Comparison of ENCODE assay signal across 8 mouse cellular contexts in genomic region chr7:16120262-16120600, GRCm38 (mm10). TPM values are rescaled to one million over a fixed set of nuclear protein-coding genes. Genes with fewer than 3 reads are reported as not detected.
DNase-seq lines count a peak whose midpoint lies in the region; ATAC-seq and TF ChIP-seq lines count a peak whose summit lies in the region.

No protein-coding gene starts in this region.

- H3K36me3 ChIP-seq in lung, postnatal 0 days (ENCODE audit: insufficient read depth, low read length) = peaks cover 5% of the 10 kb centered on the region
- peaks cover 51% of the 10 kb centered on the region for H3K36me3 ChIP-seq in limb, embryonic 12.5 days

- no peak for TF ChIP-seq EP300 in lung, postnatal 0 days (IDR thresholded peaks at IDR 0.05)

- peak overlapping the region; percentile 34; the same call in 1 of the 2 replicates for H3K9ac ChIP-seq in lung, postnatal 0 days (replicated peaks; ENCODE audit: low read depth)
- peak overlapping the region; percentile 64 for H3K9ac ChIP-seq in limb, embryonic 12.5 days (replicated peaks)

- no peak for DNase-seq in cerebellum, adult 11-12 months
- no peak for DNase-seq in lung, postnatal 0 days (ENCODE audit: low spot score)
- no peak for DNase-seq in lung, postnatal 36 days
- no peak for DNase-seq in adrenal gland, postnatal 25 days
- no peak for DNase-seq in spleen, postnatal 4 days (ENCODE audit: low spot score in 2 of 2)

- no peaks in the 10 kb centered on the region for H3K27me3 ChIP-seq in lung, postnatal 0 days (replicated peaks; ENCODE audit: insufficient read depth, low read length)
- no peaks in the 10 kb centered on the region for H3K27me3 ChIP-seq in limb, embryonic 12.5 days

- no peak for TF ChIP-seq CTCF in lung, postnatal 0 days (IDR thresholded peaks at IDR 0.05)
- TF ChIP-seq CTCF in olfactory bulb, adult 2 months (IDR thresholded peaks at IDR 0.05; ENCODE audit: insufficient read depth, low read depth, low read length) = no peak; the same call in 1 of the 2 replicates

- no peak for TF ChIP-seq POLR2A in olfactory bulb, adult 2 months (IDR thresholded peaks at IDR 0.05; ENCODE audit: insufficient read depth, low read depth, low read length)

- WGBS in lung, postnatal 0 days = 38% methylated on average over 9 of the region's 9 CpGs
- WGBS in limb, embryonic 12.5 days = 44% methylated on average over 9 of the region's 9 CpGs
- 40% methylated on average over 9 of the region's 9 CpGs for WGBS in olfactory bulb, adult 2 months

- H3K4me1 ChIP-seq in lung, postnatal 0 days (ENCODE audit: insufficient read depth, low read depth, low read length) = peaks cover 5% of the 10 kb centered on the region; the same call in 1 of the 2 replicates
- H3K4me1 ChIP-seq in limb, embryonic 12.5 days (replicated peaks) = peaks cover 5% of the 10 kb centered on the region
- peaks cover 6% of the 10 kb centered on the region for H3K4me1 ChIP-seq in olfactory bulb, adult 2 months (ENCODE audit: control insufficient read depth, insufficient read depth, low read length)

- H3K9me3 ChIP-seq in lung, postnatal 0 days (ENCODE audit: low read length) = no peaks in the 10 kb centered on the region
- H3K9me3 ChIP-seq in limb, embryonic 12.5 days = no peaks in the 10 kb centered on the region

- ATAC-seq in cerebellum, adult (ENCODE audit: insufficient number of reproducible peaks, low FRiP score, low TSS enrichment) = peak; percentile 15; the same call in 1 of the 2 replicates
- ATAC-seq in lung, postnatal 0 days = no peak
- no peak; the same call in 1 of the 2 replicates for ATAC-seq in limb, embryonic 12.5 days (ENCODE audit: insufficient number of reproducible peaks, insufficient read depth, low FRiP score, low TSS enrichment, low read depth)

- H3K4me3 ChIP-seq in lung, postnatal 0 days (ENCODE audit: low read depth, low read length) = peak overlapping the region; percentile 86
- H3K4me3 ChIP-seq in limb, embryonic 12.5 days (replicated peaks) = peak overlapping the region; percentile 63
- H3K4me3 ChIP-seq in olfactory bulb, adult 2 months (ENCODE audit: insufficient read depth, low read depth, low read length) = peak overlapping the region; percentile 65

- no peak overlapping the region for H3K27ac ChIP-seq in lung, postnatal 0 days (ENCODE audit: low read length)
- no peak overlapping the region for H3K27ac ChIP-seq in limb, embryonic 12.5 days
- 0 out of 2 replicates have a peak overlapping the region, but pooled peaks have one; percentile 3 for H3K27ac ChIP-seq in olfactory bulb, adult 2 months (ENCODE audit: insufficient read depth, low read depth, low read length)

- peak overlapping the region; percentile 53 for H3K4me2 ChIP-seq in lung, postnatal 0 days (replicated peaks; ENCODE audit: low read depth, low read length)
- H3K4me2 ChIP-seq in limb, embryonic 12.5 days = peak overlapping the region; percentile 63

RNA-seq across cellular contexts. Expression of gene Kptn, which starts 0.5 kb away (rescaled TPM):
- polyA plus RNA-seq in lung, postnatal 0 days (2015; fragmentation: Nextera tagmentation; extraction: Ambion mirVana) = 14.2 and 15.0 TPM in 2 replicates
- 30.7 and 33.3 TPM in 2 replicates for polyA plus RNA-seq in limb, embryonic 12.5 days (2016; fragmentation: Nextera tagmentation; extraction: Ambion mirVana)
- polyA plus RNA-seq in olfactory bulb, adult 2 months (2012; ENCODE audit: insufficient read depth, insufficient read length, low replicate concordance, missing spikeins) = not detected in 2 replicates
- 20.4 and 26.7 TPM in 2 replicates for total RNA-seq in adrenal gland, postnatal 25 days (2021)

RNA-seq across cellular contexts. Expression of gene Slc8a2, which starts 9.4 kb away (rescaled TPM):
- 0.04 and 0.05 TPM in 2 replicates for polyA plus RNA-seq in lung, postnatal 0 days (2015; fragmentation: Nextera tagmentation; extraction: Ambion mirVana)
- polyA plus RNA-seq in limb, embryonic 12.5 days (2016; fragmentation: Nextera tagmentation; extraction: Ambion mirVana) = 0.18 and 0.20 TPM in 2 replicates
- polyA plus RNA-seq in olfactory bulb, adult 2 months (2012; ENCODE audit: insufficient read depth, insufficient read length, low replicate concordance, missing spikeins) = not detected in 2 replicates
- 2.8 and 3.3 TPM in 2 replicates for total RNA-seq in adrenal gland, postnatal 25 days (2021)

RNA-seq across cellular contexts. Expression of gene Napa, which starts 22.0 kb away (rescaled TPM):
- polyA plus RNA-seq in lung, postnatal 0 days (2015; fragmentation: Nextera tagmentation; extraction: Ambion mirVana) = 154 TPM in 2 replicates
- polyA plus RNA-seq in limb, embryonic 12.5 days (2016; fragmentation: Nextera tagmentation; extraction: Ambion mirVana) = 181 and 202 TPM in 2 replicates
- polyA plus RNA-seq in olfactory bulb, adult 2 months (2012; ENCODE audit: insufficient read depth, insufficient read length, low replicate concordance, missing spikeins) = not detected in 2 replicates
- total RNA-seq in adrenal gland, postnatal 25 days (2021) = 137 and 149 TPM in 2 replicates

RNA-seq across cellular contexts. Expression of gene Meis3, which starts 54.7 kb away (rescaled TPM):
- polyA plus RNA-seq in lung, postnatal 0 days (2015; fragmentation: Nextera tagmentation; extraction: Ambion mirVana) = 12.3 and 12.7 TPM in 2 replicates
- polyA plus RNA-seq in limb, embryonic 12.5 days (2016; fragmentation: Nextera tagmentation; extraction: Ambion mirVana) = 7.7 and 9.4 TPM in 2 replicates
- polyA plus RNA-seq in olfactory bulb, adult 2 months (2012; ENCODE audit: insufficient read depth, insufficient read length, low replicate concordance, missing spikeins) = not detected in 2 replicates
- 10.9 and 12.9 TPM in 2 replicates for total RNA-seq in adrenal gland, postnatal 25 days (2021)

RNA-seq across cellular contexts. Expression of gene Zfp541, which starts 58.6 kb away (rescaled TPM):
- not detected in 2 replicates for polyA plus RNA-seq in lung, postnatal 0 days (2015; fragmentation: Nextera tagmentation; extraction: Ambion mirVana)
- 0.08 TPM in 1 of 2 replicates, not detected in the other for polyA plus RNA-seq in limb, embryonic 12.5 days (2016; fragmentation: Nextera tagmentation; extraction: Ambion mirVana)
- not detected in 2 replicates for polyA plus RNA-seq in olfactory bulb, adult 2 months (2012; ENCODE audit: insufficient read depth, insufficient read length, low replicate concordance, missing spikeins)
- 0.21 TPM in 1 of 2 replicates, not detected in the other for total RNA-seq in adrenal gland, postnatal 25 days (2021)
